Mouse (Mus musculus): ENCODE measurements around the gene Pik3r2. TPM values are rescaled to one million over a fixed set of nuclear protein-coding genes. Genes with fewer than 3 reads are reported as not detected.
"Not testable (repeated sequence)": the region's sequence is repeated elsewhere in the genome, so short reads cannot be mapped to it uniquely, and the experiment has no call there.

Pik3r2 gene
- total RNA-seq (2021), result 10 to 100 TPM; 72.0 to 78.8 TPM
- long read RNA-seq, experiment 1, transcript Pik3r2-201 (16 exons, 3,165 nt), result major isoform, 74 of 101 reads
- long read RNA-seq, experiment 1, partial matches to known transcripts, result 15 of 101 reads
- long read RNA-seq, experiment 1, other reads (novel, unspliced or antisense), result 11 of 101 reads
- long read RNA-seq, experiment 2, transcript Pik3r2-201 (16 exons, 3,165 nt), result major isoform, 72 of 121 reads
- long read RNA-seq, experiment 2, partial matches to known transcripts, result 34 of 121 reads
- long read RNA-seq, experiment 2, other reads (novel, unspliced or antisense), result 15 of 121 reads

GRCm38 (mm10) chr8:70776496-70777444 lies at the start of gene Pik3r2:
TSS of gene Pik3r2 (minus strand) at chr8:70776713.
- DNase-seq (ENCODE audit: low spot score in 2 of 2), result peak; percentile 98 to 99

- DNase-seq (ENCODE audit: low spot score in 2 of 2), result no peak
These were observed 49.3 kb upstream of the Pik3r2 start for GRCm38 (mm10) chr8:70825816-70826215.

- DNase-seq (ENCODE audit: low spot score in 2 of 2), result no peak
These were observed 47.3 kb upstream of the Pik3r2 start for GRCm38 (mm10) chr8:70823802-70824201.

GRCm38 (mm10) chr8:70822594-70822993 lies 46.1 kb upstream of the Pik3r2 start:
- not testable (repeated sequence) for DNase-seq (ENCODE audit: low spot score in 2 of 2)

- no peak for DNase-seq (ENCODE audit: low spot score in 2 of 2)
These were observed 45.5 kb upstream of the Pik3r2 start for GRCm38 (mm10) chr8:70821992-70822391.

GRCm38 (mm10) chr8:70821399-70821962 lies 45.0 kb upstream of the Pik3r2 start:
- DNase-seq (ENCODE audit: low spot score in 2 of 2), result peak in 1 of 2 experiments; percentile 37

GRCm38 (mm10) chr8:70820101-70820935 lies 43.8 kb upstream of the Pik3r2 start:
- no peak for DNase-seq (ENCODE audit: low spot score in 2 of 2)

- no peak for DNase-seq (ENCODE audit: low spot score in 2 of 2)
These were observed 40.2 kb upstream of the Pik3r2 start for GRCm38 (mm10) chr8:70816679-70817078.

- no peak for DNase-seq (ENCODE audit: low spot score in 2 of 2)
These were observed 36.4 kb upstream of the Pik3r2 start for GRCm38 (mm10) chr8:70812885-70813284.

- DNase-seq (ENCODE audit: low spot score in 2 of 2), result no peak
These were observed 35.5 kb upstream of the Pik3r2 start for GRCm38 (mm10) chr8:70812055-70812454.

- no peak for DNase-seq (ENCODE audit: low spot score in 2 of 2)
These were observed 34.6 kb upstream of the Pik3r2 start for GRCm38 (mm10) chr8:70810962-70811680.

- DNase-seq (ENCODE audit: low spot score in 2 of 2), result no peak
These were observed 32.6 kb upstream of the Pik3r2 start for GRCm38 (mm10) chr8:70808955-70809701.

GRCm38 (mm10) chr8:70808239-70808638 lies 31.7 kb upstream of the Pik3r2 start, which contains the start of gene Il12rb1:
TSS of gene Il12rb1 (plus strand) at chr8:70808449.
- DNase-seq (ENCODE audit: low spot score in 2 of 2), result no peak

GRCm38 (mm10) chr8:70807304-70807703 lies 30.8 kb upstream of the Pik3r2 start:
- DNase-seq (ENCODE audit: low spot score in 2 of 2), result no peak

- no peak for DNase-seq (ENCODE audit: low spot score in 2 of 2)
These were observed 30.0 kb upstream of the Pik3r2 start for GRCm38 (mm10) chr8:70806541-70806940.

- DNase-seq (ENCODE audit: low spot score in 2 of 2), result peak; percentile 73 to 77
These were observed 28.1 kb upstream of the Pik3r2 start, which contains the start of gene Mast3 for GRCm38 (mm10) chr8:70804481-70805206. TSS of gene Mast3 (minus strand) at chr8:70805054.

GRCm38 (mm10) chr8:70803761-70804480 lies 27.4 kb upstream of the Pik3r2 start:
- DNase-seq (ENCODE audit: low spot score in 2 of 2), result no peak
